Mouse (Mus musculus) cerebellum, adult 9-10 months (tissue): ENCODE measurements around the gene Nkain2.
A peak's percentile ranks its signal among the peaks of the same experiment; 100 is the strongest.
"Not testable (repeated sequence)": the region's sequence is repeated elsewhere in the genome, so short reads cannot be mapped to it uniquely, and the experiment has no call there.

Experiments
- DNase-seq: peaks from one replicate; pipeline ENCODE4 v3.0.0; 2022

Nkain2 gene

GRCm38 (mm10) chr10:32889652-32890506 lies at the start of gene Nkain2:
Gene Nkain2, minus strand, starts transcription at chr10:32890462.
- peak; percentile 25 for DNase-seq

- DNase-seq: no peak
Observed at GRCm38 (mm10) chr10:32939853-32940252, 49.6 kb upstream of the Nkain2 start.

- no peak for DNase-seq
Observed at GRCm38 (mm10) chr10:32895093-32895492, 4.8 kb upstream of the Nkain2 start.

- DNase-seq: peak; percentile 43
Observed at GRCm38 (mm10) chr10:32890507-32891131, 357 bp upstream of the Nkain2 start.

- no peak for DNase-seq
Observed at GRCm38 (mm10) chr10:32881977-32882376, 8.3 kb downstream of the Nkain2 start.

GRCm38 (mm10) chr10:32870691-32871406 lies 19.4 kb downstream of the Nkain2 start:
- DNase-seq: peak; percentile 19

GRCm38 (mm10) chr10:32869541-32869940 lies 20.7 kb downstream of the Nkain2 start:
- peak; percentile 10 for DNase-seq

GRCm38 (mm10) chr10:32815210-32815883 lies 74.9 kb downstream of the Nkain2 start:
- no peak for DNase-seq

- no peak for DNase-seq
Observed at GRCm38 (mm10) chr10:32796215-32796614, 94.0 kb downstream of the Nkain2 start.

- DNase-seq: no peak
Observed at GRCm38 (mm10) chr10:32790541-32790940, 99.7 kb downstream of the Nkain2 start.

GRCm38 (mm10) chr10:32782732-32783359 lies 107.4 kb downstream of the Nkain2 start:
- no peak for DNase-seq

- DNase-seq: no peak
Observed at GRCm38 (mm10) chr10:32738989-32739388, 151.3 kb downstream of the Nkain2 start.

- not testable (repeated sequence) for DNase-seq
Observed at GRCm38 (mm10) chr10:32706579-32706978, 183.7 kb downstream of the Nkain2 start.

GRCm38 (mm10) chr10:32696661-32697060 lies 193.6 kb downstream of the Nkain2 start:
- DNase-seq: no peak

GRCm38 (mm10) chr10:32684548-32684947 lies 205.7 kb downstream of the Nkain2 start:
- DNase-seq: no peak

- no peak for DNase-seq
Observed at GRCm38 (mm10) chr10:32640256-32640655, 250.0 kb downstream of the Nkain2 start.

GRCm38 (mm10) chr10:32639173-32639572 lies 251.1 kb downstream of the Nkain2 start:
- DNase-seq: no peak

GRCm38 (mm10) chr10:32631043-32631442 lies 259.2 kb downstream of the Nkain2 start:
- DNase-seq: no peak

- DNase-seq: no peak
Observed at GRCm38 (mm10) chr10:32604448-32604847, 285.8 kb downstream of the Nkain2 start.

- no peak for DNase-seq
Observed at GRCm38 (mm10) chr10:32602798-32603197, 287.5 kb downstream of the Nkain2 start.

GRCm38 (mm10) chr10:32594998-32595397 lies 295.3 kb downstream of the Nkain2 start:
- DNase-seq: no peak

GRCm38 (mm10) chr10:32577276-32577580 lies 313.0 kb downstream of the Nkain2 start:
- DNase-seq: no peak
